ENCODE assay signal across 18 mouse cellular contexts in the genomic region with DNA sequence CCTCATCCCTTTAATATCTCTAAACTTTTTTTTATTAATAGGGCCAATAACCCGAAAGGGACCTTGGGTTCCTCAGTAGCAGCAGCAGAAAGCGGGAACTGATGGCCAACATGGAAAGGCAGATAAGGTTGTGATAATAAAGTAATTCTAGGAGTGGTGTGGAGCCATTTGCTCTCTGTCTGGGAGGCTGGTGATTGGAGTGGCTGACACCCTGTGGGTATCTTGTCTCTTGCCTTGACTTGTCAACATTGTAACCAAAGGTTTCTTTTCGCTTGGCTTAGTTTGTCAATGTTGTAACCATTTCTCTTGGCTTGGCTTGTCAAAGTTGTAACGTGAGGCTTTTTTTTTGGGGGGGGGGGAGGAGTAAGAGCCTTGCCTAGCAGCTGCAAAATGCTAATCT.
"Had no signal": no experiment of that assay in that cellular context is flagged by ENCODE, and none has a peak within 500 bp of the region (broad histone marks: within the 10 kb centered on the region; RNA-seq: fewer than 3 reads in every experiment).

No protein-coding gene starts in this region.

- H3K4me3 ChIP-seq: midbrain, embryonic 10.5 days; midbrain, embryonic 12.5 days; myocyte; neural tube, embryonic 13.5 days; neural tube, embryonic 15.5 days had no signal

- DNase-seq: liver, postnatal 0 days; lung, embryonic 14.5 days; lung, postnatal 10 days; lung, postnatal 4 days; midbrain, embryonic 14.5 days; retina, postnatal 1 day; right cerebral cortex, adult 18-20 months; right cerebral cortex, postnatal 25 days; right cerebral cortex, postnatal 4 days; spleen, adult 18-20 months; thymus, adult 18-20 months; thymus, postnatal 14 days; thymus, postnatal 36 days had no signal

- H3K27ac ChIP-seq: midbrain, embryonic 10.5 days; midbrain, embryonic 12.5 days; neural tube, embryonic 13.5 days; neural tube, embryonic 15.5 days had no signal

- H3K36me3 ChIP-seq: midbrain, embryonic 10.5 days; midbrain, embryonic 12.5 days; neural tube, embryonic 13.5 days; neural tube, embryonic 15.5 days had no signal

- H3K27me3 ChIP-seq: neural tube, embryonic 13.5 days; neural tube, embryonic 15.5 days had no signal

- H3K9me3 ChIP-seq: midbrain, embryonic 10.5 days; midbrain, embryonic 12.5 days; neural tube, embryonic 13.5 days; neural tube, embryonic 15.5 days had no signal

- H3K4me1 ChIP-seq: midbrain, embryonic 12.5 days had no signal
